Mouse (Mus musculus): ENCODE data around the gene Fhl2. TPM values are rescaled to one million over a fixed set of nuclear protein-coding genes. Genes with fewer than 3 reads are reported as not detected.

Fhl2 gene
- polyA plus RNA-seq, 2 experiments = 19.5 to 23.1 TPM

DNA sequence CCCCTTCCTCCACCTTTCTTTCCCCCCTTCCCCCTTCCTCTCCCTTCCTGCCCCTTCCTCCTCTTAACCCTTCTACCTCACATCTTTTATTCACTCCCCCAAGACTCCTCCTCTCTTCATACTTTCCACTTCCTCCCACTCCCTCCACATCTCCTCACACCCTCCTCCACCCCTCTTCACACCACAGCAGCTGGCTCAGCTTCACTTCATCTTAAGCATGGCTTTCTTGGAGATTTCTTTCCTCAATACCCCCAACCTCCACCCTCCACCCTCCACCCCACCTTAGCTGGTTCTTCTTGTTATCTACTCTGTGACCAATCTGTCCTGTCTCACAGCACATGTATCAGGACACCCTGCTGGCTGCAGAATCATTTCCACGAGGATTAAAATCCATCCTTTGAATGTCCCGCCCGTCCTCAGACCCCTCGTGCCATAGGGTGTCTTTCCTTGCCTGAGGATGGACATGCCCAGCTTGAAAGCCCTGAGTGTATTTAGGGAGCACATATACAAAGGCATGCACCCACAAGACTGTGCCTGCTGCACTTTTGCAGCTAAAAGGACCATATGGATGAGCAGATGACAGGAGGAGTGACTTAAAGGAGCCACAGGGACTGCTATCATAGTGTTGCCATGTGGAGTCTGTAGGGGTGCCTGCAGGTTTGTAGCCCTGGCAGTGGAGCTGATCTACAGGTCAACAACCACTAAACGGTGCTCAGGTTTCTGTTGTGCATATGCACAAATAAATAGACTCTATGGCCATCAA lies 66.4 kb downstream of the Fhl2 start:
- Histone ChIP-seq H3K36me3 (ENCODE audit: control insufficient read depth, insufficient read depth, low read length) (peaks cover 2% of the 10 kb centered on the region; the same call in 1 of the 2 replicates), H3K27ac (replicated peaks; ENCODE audit: low read depth, low read length) (no peak overlapping the region), H3K9me3 (ENCODE audit: control insufficient read depth, low read length) (no peaks in the 10 kb centered on the region), H3K9ac (ENCODE audit: low read depth, low read length, severe bottlenecking) (no peak overlapping the region), H3K4me1 (ENCODE audit: control insufficient read depth, insufficient read depth, low read length) (no peaks in the 10 kb centered on the region), H3K27me3 (ENCODE audit: control insufficient read depth, insufficient read depth, low read length) (no peaks in the 10 kb centered on the region), H3K4me3 (replicated peaks; ENCODE audit: low read length) (no peak overlapping the region), H3K4me2 (replicated peaks; ENCODE audit: low read depth, low read length, severe bottlenecking) (no peak overlapping the region)
- no peak for TF ChIP-seq POLR2A (IDR thresholded peaks at IDR 0.05; ENCODE audit: borderline replicate concordance, extremely low read depth, insufficient read depth, insufficient read length)
- ATAC-seq (ENCODE audit: low FRiP score, low read depth) = no peak
- DNase-seq (ENCODE audit: low spot score) = no peak
- 80% methylated on average over 5 of the region's 5 CpGs for WGBS

DNA sequence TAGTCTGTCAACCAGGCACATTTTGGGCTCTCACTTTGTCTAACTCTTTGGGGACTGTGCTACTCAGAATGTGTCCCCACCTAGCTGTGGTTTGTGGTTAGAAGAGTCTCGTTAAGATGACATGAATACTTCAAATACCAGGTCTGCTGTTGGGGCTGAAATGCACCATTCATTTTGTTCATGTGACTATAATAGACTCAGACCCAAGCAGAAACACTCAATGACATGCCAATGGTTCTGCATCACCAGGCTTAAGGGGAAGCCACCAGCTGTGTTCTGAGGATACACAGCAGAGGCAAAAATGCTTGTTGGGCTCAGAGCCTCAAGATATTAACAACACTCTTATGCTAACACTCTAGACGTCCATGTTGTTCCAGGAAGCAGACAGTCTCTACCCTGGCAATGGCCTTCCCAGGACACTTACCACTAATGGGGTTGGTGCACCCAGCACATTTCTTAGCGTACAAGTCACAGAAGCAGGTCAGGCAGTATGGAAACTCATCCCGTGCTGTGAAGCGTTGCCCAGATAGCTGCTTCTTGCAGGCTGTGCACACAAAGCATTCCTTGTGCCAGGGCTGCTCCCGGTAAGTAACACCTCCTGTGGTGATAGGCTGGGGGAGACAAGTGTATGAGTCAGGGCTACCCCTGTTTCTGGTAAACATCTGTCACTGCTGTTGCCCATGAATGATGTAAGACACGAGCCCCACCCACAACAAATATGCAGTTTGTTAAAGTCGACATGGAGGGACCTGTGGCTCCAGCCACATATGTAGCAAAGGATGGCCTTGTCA lies 68.8 kb downstream of the Fhl2 start:
- Histone ChIP-seq H3K9ac (ENCODE audit: low read depth, low read length, severe bottlenecking) (no peak overlapping the region), H3K9me3 (ENCODE audit: control insufficient read depth, low read length) (no peaks in the 10 kb centered on the region), H3K4me2 (replicated peaks; ENCODE audit: low read depth, low read length, severe bottlenecking) (no peak overlapping the region), H3K4me3 (replicated peaks; ENCODE audit: low read length) (no peak overlapping the region), H3K27ac (replicated peaks; ENCODE audit: low read depth, low read length) (no peak overlapping the region), H3K36me3 (ENCODE audit: control insufficient read depth, insufficient read depth, low read length) (peaks cover 12% of the 10 kb centered on the region), H3K27me3 (ENCODE audit: control insufficient read depth, insufficient read depth, low read length) (no peaks in the 10 kb centered on the region), H3K4me1 (ENCODE audit: control insufficient read depth, insufficient read depth, low read length) (no peaks in the 10 kb centered on the region)
- DNase-seq (ENCODE audit: low spot score) (no peak), ATAC-seq (ENCODE audit: low FRiP score, low read depth) (no peak)
- TF ChIP-seq POLR2A (IDR thresholded peaks at IDR 0.05; ENCODE audit: borderline replicate concordance, extremely low read depth, insufficient read depth, insufficient read length) = no peak
- 66% methylated on average over 8 of the region's 8 CpGs for WGBS

DNA sequence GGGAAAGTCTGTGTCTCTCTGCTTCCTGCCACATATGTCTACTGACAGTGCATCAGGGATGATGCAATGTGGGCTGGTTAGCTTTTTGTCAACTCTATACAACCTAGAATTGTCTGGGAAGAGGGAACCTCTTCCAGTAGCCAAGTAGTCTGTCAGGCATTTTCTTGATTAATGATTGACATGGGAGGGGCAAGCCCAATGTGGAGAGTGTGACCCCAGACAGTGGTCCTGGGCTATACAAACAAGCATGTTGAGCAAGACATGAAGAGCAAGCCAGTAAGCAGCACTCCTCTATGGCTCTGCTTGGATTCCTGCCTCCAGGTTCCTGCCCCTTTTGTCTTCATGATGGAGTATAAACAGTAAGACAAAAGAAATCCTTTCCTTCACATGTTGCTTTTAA lies 69.6 kb downstream of the Fhl2 start:
- DNase-seq (ENCODE audit: low spot score) = no peak
- Histone ChIP-seq H3K27me3 (ENCODE audit: control insufficient read depth, insufficient read depth, low read length) (no peaks in the 10 kb centered on the region), H3K27ac (replicated peaks; ENCODE audit: low read depth, low read length) (no peak overlapping the region), H3K4me2 (replicated peaks; ENCODE audit: low read depth, low read length, severe bottlenecking) (no peak overlapping the region), H3K9me3 (ENCODE audit: control insufficient read depth, low read length) (no peaks in the 10 kb centered on the region), H3K4me1 (ENCODE audit: control insufficient read depth, insufficient read depth, low read length) (no peaks in the 10 kb centered on the region), H3K9ac (ENCODE audit: low read depth, low read length, severe bottlenecking) (no peak overlapping the region), H3K4me3 (replicated peaks; ENCODE audit: low read length) (no peak overlapping the region), H3K36me3 (ENCODE audit: control insufficient read depth, insufficient read depth, low read length) (peaks cover 13% of the 10 kb centered on the region)
- ATAC-seq (ENCODE audit: low FRiP score, low read depth) = no peak
- no peak for TF ChIP-seq POLR2A (IDR thresholded peaks at IDR 0.05; ENCODE audit: borderline replicate concordance, extremely low read depth, insufficient read depth, insufficient read length)

- no peak for TF ChIP-seq POLR2A (IDR thresholded peaks at IDR 0.05; ENCODE audit: borderline replicate concordance, extremely low read depth, insufficient read depth, insufficient read length)
- H3K27me3 ChIP-seq (ENCODE audit: control insufficient read depth, insufficient read depth, low read length) = no peaks in the 10 kb centered on the region
- no peaks in the 10 kb centered on the region for H3K9me3 ChIP-seq (ENCODE audit: control insufficient read depth, low read length)
- H3K4me3 ChIP-seq (replicated peaks; ENCODE audit: low read length) = no peak overlapping the region
- 75% methylated on average over 4 of the region's 4 CpGs for WGBS
- no peak overlapping the region for H3K4me2 ChIP-seq (replicated peaks; ENCODE audit: low read depth, low read length, severe bottlenecking)
- ATAC-seq (ENCODE audit: low FRiP score, low read depth) (no peak), DNase-seq (ENCODE audit: low spot score) (no peak)
- H3K4me1 ChIP-seq (ENCODE audit: control insufficient read depth, insufficient read depth, low read length) = no peaks in the 10 kb centered on the region
- no peak overlapping the region for H3K27ac ChIP-seq (replicated peaks; ENCODE audit: low read depth, low read length)
- no peak overlapping the region for H3K9ac ChIP-seq (ENCODE audit: low read depth, low read length, severe bottlenecking)
- H3K36me3 ChIP-seq (ENCODE audit: control insufficient read depth, insufficient read depth, low read length) = peaks cover 14% of the 10 kb centered on the region
Measured at GRCm38 (mm10) chr1:43124726-43125125, 72.1 kb downstream of the Fhl2 start.

GRCm38 (mm10) chr1:43122616-43123015 lies 74.2 kb downstream of the Fhl2 start:
- H3K4me2 ChIP-seq (replicated peaks; ENCODE audit: low read depth, low read length, severe bottlenecking) = no peak overlapping the region
- H3K4me1 ChIP-seq (ENCODE audit: control insufficient read depth, insufficient read depth, low read length) = no peaks in the 10 kb centered on the region
- H3K27ac ChIP-seq (replicated peaks; ENCODE audit: low read depth, low read length) = no peak overlapping the region
- H3K9ac ChIP-seq (ENCODE audit: low read depth, low read length, severe bottlenecking) = no peak overlapping the region
- H3K27me3 ChIP-seq (ENCODE audit: control insufficient read depth, insufficient read depth, low read length) = no peaks in the 10 kb centered on the region
- no peaks in the 10 kb centered on the region for H3K9me3 ChIP-seq (ENCODE audit: control insufficient read depth, low read length)
- no peak for ATAC-seq (ENCODE audit: low FRiP score, low read depth)
- H3K4me3 ChIP-seq (replicated peaks; ENCODE audit: low read length) = no peak overlapping the region
- no peak for TF ChIP-seq POLR2A (IDR thresholded peaks at IDR 0.05; ENCODE audit: borderline replicate concordance, extremely low read depth, insufficient read depth, insufficient read length)
- WGBS = 93% methylated on average over 2 of the region's 2 CpGs
- no peak for DNase-seq (ENCODE audit: low spot score)
- H3K36me3 ChIP-seq (ENCODE audit: control insufficient read depth, insufficient read depth, low read length) = peaks cover 19% of the 10 kb centered on the region
